Mouse (Mus musculus) gastrocnemius, postnatal 10 days (tissue): ENCODE results near the gene Stac. TPM values are rescaled to one million over a fixed set of nuclear protein-coding genes. Genes with fewer than 3 reads are reported as not detected.

Experiments used
- DNase-seq: peaks from one replicate; pipeline ENCODE4 v3.0.0; 2021; ENCODE audit warnings: mixed read lengths
- total RNA-seq, 2 experiments: library from RNA; stranded (reverse); gene quantifications; 2 replicates each; pipeline ENCODE4 v1.2.3; 2021

Gene Stac
- total RNA-seq, 2 experiments from 2014 or later, result 1.4 to 1.6 TPM

DNA sequence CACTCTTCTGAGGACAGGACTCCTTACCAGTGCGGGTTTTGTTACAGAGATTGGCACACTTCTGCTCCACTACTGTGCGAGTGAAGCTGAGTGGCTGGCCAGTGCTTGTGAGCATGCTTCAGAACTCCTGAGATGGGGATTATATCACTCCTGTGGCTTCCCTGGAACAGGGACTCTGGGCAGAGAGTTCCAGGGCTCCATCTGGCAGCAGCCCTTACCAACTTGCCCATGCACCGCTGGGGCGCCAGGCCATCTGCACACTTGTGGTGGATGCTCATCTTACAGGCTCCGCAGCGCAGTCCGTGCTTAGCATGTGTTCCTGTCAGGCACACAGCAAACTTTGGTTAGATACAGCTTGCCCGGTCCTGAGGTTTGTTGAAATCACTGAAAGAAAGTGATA is 83.5 kb downstream of the Stac start:
- peak; percentile 42 for DNase-seq

DNA sequence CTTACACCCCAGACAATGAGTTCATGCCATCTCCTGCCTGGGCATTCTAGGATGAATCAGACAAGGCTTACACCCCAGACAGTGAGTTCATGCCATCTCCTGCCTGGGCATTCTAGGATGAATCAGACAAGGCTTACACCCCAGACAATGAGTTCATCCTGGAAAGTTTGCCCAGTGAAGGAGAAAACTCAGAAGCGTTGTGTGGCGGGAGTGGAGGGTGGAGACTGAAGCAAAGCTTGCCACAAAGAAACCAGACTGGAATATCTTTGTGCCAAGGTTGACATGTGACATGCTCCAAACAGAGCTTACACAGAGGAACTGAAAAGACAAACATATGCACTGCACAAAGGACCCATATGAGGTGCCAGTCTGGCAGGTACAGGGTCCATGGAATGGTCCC is 102.6 kb downstream of the Stac start:
- no peak for DNase-seq

DNA sequence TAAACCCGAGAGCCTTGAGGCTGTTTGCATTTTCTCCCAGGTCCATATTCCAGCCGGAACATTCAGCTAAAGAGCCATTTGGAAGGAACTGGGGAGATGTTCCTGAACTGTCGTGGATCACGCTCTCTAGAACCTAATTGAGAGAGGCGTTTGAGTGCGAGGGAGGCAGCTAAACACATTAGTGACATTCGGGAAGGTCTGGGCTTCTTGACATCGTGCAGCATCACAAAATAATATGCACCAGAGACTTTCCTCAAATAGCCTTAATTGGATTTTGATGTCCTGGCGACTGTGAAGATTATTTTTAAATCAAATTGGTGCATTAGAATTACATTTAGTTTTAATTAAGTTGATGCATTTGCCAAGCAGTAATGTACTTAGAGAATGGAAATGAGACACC is 111.4 kb downstream of the Stac start:
- DNase-seq, result no peak

DNA sequence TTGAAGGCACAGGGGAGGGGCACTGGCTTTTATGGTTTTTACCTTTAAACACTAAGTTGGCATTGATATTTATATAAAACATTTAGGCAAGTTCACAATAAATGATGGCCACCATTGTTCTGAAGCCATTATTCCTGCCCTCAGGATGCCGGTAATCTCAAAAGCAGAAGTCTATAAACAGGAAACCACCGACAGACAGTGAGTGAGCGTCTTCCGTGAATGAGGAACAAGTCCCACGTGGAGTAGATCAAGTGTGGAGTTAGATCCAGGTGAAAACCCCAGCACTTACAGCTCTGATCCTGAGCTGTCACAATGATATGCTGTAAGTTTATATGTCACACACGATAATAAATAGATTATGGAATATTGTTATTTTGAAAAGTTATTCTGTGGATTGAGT is 112.7 kb downstream of the Stac start:
- DNase-seq, result no peak

DNA sequence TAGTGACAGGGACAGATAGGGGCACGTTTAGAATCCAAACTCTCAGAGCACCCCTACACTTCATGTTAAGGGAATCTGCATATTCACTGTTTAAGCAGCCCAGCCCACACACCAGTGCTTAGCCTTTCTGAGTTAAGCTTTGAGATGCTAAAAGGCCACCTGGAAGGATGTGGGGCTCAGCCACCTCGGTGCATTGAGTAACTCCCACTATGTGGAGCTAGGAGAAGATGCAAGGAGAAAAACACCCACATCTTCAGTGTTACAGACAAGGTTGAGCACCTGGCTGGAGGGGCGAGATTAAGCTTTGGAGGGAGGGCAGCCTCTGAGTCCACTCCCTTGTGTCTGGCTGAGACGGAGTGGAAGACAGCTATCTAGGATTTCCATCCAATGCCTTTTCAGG is 114.3 kb downstream of the Stac start:
- no peak for DNase-seq

DNA sequence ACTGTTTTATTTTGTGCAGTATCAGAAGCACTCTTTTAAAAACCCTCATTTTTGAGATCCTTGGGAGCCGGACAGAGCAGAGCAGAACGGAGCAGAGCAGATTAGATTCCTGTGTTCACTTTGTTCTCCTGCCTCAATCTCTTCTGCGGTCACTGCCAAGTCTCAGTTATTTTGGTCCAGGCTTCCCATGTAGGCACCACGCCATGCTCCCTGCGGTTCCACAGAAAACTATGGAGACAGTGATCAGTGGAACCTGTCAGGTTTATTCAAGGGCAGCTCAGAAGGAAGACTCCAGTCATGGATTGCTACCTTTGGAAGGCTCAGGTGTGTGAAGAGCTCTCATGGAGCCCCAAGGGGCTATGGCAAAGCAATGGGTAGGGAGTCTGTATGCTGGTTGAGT is 116.3 kb downstream of the Stac start:
- DNase-seq, result no peak

DNA sequence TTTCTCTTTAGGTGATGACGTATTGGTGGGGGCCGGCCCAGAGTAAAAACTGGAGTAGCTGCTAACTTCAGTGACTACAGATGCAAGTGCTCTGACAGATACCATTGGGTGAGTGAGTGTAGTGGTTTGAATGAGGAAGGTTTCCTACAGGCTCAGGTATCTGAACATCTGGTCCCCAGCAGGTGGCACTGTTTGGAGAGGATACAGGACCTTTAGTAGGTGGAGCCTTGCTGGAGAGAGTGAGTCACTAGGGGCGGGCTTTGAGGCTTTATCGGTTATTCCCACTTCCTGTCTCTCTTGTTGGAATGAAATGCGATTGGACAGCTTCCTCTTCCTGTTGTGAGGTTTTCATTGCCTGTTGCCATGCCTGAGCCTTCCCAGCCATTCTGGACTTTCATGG is 118.5 kb downstream of the Stac start:
- DNase-seq, result peak; percentile 11

DNA sequence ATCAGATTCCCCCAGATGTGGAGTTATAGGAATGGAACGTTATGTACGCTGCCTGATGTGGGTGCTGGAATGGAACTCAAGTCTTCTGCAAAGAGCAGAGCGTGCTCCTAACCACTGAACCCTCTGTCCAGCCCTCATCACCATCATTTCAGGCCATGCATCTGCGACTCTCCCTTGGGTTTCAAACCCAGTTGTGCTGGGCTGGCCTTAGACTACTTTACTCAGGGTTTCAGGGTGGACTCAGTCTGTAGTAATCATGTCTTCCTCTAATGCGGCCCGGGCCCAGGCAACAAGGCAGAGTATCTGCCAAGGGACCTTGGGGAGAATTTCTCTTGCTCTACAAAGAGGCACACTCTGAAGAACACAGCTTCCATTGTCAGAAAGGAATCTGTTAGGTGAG is 126.0 kb downstream of the Stac start:
- no peak for DNase-seq

DNA sequence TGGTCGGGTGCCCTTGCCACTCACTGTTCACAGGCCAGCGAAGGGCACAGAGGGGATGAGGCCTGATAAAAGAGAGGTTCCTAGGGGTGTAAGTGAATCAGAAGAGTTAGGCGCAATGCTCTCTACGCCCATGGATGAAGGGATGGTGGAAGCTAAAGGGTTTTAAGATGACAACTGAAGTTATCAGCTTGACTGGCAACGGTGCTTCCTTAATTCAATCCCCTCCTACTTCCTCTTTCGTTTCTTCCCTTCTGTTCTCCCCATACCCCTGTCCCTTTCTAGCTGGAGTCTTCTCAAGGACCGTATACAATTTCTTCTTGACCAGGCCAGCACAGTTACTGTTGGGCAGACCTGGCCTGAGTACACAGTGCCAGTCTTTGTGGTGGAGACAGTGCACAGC is 126.9 kb downstream of the Stac start:
- no peak for DNase-seq

DNA sequence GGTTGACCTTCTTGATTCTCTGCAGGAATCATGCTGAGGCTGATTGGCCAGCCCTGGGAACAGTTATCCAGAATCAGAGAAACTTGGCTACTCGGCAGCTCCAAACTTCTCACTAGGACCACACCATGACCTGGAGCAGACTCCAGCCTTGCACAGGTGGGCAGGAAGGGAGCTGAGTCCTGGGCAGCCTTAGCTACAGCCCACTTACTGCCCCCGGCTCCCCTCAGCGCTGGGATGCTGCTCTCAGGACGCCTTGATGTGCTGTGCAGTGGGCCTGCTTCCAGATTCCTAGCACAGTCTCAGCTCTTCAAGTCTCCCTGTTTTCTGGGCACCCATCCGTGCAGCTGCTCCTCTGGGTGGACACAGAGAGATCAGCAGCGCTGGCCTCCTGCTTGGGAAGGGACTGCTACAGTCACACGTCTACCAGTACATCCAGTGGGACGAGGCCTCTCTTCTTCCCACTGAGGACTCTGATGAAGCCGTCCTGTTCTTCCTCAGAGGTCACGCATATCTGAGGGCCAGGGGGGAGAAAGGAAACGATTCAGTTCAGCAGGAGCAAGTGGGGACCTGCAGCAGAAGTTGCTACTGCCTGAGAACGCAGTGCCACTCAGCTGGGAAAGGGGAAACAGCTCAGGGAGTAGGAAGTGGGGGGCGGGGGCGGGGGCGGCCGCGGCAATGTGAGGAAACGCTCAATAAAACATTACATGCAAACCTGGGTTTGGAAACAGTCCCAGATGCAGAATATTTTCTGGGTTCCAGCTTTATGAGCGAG is 127.7 kb downstream of the Stac start:
- DNase-seq, result peak; percentile 27

DNA sequence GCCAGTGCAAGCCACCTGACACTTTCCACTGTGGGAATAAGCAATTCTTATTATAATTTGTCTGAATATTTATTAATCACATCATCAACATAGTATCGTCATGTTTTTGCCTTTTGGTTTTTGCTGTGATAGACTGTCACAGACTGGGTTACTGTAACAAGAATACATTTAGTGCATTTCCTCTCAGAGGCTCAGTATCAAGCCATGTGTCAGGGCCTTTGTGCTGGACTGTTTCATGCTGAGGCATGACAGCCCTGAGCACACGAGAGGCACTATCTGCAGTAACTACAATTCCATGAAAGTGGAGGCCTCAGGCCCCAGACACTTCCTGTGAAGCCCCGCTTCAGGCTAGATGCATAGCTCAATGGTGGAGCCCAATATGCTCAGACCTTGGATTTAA is 133.4 kb downstream of the Stac start:
- no peak for DNase-seq

DNA sequence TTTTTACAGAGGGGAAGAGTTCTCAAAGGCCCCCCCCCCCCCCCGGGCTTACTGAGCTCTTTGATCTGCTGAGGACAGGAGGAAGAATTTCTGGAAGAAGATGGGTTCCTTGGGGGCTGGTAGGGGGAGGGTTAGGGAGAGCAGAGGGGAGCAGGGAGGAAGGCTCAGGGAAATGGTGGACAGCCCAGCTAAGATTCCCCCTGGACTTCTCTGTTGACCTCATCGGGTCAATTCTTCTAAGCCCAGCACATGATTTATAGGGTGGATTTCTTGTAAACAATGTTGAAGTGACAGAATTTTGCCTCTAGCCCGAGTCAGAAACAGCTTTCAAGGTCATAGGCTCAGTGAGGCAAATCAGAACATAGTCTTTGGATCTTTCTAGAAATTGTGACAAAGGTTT is 137.3 kb downstream of the Stac start:
- no peak for DNase-seq

DNA sequence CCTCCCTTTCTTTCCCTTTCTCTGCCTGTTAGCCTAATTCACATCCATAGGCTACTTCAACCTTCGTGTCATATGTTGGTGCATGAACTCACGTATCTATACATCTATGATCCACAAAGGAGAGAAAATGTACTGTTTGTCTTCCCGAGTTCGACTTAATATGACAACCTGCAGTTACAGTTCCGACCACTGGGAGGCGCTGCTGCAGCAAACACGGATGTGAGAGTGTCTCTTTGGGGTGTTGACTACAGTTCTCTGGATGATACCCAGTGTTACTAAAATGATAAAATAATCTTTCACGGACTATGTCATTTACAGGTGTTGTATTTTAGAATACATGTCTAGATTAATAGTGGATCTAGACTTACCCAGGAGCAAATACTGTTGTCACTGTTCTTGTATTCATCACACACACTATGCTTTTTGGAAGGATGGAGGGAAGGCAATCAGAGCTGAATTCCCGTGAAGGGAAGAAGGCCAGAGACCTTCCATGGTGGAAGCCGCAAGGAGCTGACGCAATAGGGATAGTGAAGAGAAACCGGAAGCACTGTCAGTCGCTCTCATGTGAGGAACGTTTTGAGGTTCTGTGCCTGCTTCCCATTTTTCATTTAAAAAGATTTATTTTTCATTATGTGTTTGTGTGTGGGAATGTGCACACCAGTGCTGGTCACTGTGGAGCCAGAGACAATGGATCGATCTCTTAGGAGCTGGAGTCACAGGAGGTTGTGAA is 138.5 kb downstream of the Stac start:
- peak; percentile 19 for DNase-seq

DNA sequence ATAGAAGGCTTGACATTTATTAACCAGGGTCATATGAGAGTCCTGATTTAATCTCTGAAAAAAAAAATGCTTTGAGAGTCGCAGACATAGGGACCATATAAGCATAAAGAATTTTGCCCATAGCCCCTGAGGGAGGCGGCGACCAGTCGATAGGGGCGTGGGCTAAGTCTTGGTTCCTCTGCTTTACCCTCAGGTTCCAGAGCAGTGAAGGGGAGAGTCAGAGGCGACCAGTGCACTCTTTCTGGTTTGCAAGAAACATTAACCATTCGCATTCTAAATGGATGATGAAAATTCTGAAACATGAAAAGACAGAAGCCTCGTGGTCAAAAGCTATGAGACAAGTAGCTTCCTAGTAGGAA is 139.2 kb downstream of the Stac start:
- DNase-seq, result no peak

DNA sequence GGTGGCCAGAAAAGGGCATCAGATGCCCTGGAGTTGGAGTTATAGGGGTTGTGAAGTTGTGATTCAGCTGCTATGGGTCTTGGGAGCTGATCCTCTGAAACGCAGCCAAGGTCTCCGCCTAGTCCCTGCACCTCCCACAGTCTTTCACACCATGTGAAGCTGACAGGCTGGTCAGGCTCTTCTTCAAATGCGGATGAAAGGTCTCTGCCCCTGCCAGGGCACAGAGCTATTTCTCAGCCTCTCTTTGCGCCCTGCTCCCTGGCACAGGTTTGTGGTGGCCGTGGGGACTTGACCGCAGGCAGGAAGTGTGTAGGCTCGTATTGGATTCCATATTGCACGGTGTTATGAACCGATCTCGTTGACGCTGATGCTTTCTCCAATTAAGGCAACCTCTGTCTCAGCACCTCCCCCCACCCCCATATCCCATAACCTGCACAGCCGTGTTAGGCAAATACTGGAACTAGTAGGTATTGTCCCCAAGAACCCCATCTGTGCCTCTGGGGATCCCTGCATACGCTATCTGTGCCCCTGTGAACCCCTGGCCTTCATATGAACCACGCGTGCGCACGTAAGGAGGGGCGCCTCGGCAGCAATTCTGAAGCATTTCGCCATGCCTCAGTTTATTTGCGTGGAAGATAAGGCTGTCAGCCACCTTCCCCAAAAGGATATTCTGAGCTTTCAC is 139.7 kb downstream of the Stac start:
- no peak for DNase-seq

DNA sequence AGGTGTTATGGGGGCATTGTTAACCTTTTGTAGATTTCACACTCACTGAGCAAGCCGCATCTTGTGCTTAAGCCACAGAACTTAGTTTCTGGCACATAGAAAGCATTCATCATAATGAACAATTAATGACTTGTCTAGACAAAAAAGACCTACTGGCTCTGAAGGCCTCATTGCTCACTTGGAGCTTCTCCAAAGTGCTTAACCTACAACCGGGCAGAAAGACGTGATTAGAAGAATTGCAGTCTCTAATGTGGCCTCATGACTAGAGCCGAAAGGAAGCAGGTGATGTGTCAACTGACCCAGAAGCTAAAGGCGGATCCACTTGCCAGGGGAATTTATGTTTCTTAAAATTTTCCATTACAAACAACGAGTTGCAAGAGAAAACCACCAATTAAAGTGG is 147.5 kb downstream of the Stac start:
- no peak for DNase-seq

DNA sequence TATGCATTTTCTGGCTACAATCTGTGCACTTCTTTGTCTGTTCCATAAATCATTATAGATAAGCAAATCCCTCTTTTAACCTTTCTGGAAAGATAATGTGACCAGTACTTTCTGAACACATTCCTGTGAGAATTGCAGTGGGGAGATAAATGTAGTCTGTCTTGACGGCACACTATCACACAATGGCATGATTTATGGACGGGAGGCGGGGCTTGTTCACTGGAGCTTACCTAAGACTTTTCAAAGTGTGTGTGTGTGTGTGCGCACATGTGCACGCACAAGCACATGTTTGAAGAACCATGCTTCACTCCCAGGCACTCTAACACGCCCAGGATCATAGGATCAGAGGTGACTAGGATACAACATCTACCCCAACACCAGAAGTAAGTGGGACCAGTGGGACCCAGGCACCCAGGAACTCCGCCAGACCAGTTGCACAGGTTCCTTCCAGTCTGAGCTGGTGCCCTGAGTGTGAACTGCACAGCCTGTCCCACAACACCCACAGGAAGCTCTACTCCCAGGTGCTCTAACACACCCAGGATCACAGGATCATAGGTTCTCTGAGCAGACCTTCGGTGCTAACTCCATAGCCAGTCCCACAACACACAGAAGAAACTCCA is 154.6 kb downstream of the Stac start:
- DNase-seq, result no peak

DNA sequence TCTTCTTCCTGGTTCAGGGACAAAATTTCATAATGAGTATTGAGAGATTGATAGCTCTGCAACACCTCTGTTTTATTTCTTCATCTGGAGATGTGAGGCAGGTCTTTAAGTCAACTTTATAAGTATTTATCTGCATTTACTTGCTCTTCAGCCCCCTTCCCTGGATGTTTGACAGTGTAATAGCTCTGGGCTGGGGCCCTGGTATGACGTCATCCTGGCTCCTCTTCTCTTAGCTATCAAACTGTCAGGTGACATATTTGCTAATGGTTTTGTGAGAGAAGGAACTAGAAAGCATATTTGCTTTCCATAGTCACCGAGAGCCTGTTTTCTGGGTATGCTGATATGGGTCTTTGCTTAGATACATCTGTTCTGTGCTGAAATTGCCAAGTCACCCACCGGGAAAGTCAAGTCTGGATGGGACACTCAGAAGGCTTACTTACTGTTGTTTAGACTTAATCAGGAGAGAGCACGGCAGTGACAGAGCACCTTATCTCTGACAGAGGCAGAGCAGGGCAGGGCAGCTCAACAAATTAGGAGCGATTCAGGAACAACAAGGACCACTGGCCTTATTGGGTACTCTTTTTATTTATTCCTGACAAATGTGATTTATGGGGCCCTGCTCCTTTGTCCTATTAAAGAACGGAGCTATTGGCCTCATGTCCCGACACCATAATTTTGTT is 155.3 kb downstream of the Stac start:
- no peak for DNase-seq

DNA sequence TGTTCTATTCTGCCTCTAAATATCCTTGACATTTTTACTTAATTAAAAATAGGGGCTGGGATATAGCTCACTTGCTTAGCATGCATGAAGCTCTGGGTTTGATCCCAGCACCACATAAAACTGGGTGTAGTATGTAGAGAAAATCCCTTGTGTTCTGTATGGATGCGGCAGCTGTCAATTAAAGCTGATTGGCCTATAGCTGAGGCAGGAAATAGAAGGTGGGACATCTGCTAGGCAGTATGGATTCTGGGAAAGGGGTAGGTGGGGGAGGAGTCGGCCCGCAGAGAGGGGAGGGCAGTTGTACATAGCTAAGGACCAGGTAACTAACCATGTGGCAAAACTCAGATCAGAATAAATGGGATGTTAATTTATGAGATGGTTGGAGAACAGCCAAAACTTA is 166.3 kb downstream of the Stac start:
- no peak for DNase-seq

DNA sequence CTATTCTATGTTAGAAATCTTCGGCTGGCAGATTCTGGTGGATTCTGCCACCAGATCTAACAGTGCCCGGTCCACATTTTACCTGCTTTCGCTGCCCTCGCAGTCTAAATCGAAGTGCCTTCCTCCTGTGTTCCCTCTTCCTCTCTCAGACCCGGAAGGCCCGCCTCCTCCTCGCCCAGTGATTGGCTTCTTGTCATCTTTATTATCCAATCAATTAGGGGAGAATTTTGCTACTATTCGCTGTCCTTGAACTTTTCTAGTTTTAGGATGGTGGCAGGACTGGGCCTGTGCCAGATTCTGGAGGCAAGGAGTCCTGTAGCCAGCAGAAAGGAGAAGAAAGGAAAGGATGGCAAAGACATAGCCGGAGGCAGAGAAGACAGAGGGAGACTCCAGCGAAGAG is 167.0 kb downstream of the Stac start:
- DNase-seq, result no peak

DNA sequence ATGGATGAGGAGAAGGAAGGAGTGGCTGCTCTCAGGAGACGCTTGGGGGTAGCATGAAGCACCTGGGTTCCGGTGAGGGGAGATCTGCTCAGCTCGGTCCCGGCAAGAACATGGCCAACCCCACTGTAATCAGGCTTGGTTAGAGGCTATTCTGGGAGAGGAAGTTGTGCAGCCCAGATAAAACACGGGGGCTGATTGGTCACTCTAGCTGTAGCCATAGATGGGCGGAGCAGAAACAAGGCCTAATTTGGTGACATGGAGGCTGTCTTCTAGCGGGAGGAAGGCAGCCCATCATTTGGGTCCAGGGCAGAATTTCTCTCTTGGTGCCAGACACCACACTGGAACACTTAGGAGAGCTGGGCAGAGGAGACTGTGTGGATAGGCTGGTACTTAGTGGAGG is 167.9 kb downstream of the Stac start:
- no peak for DNase-seq

DNA sequence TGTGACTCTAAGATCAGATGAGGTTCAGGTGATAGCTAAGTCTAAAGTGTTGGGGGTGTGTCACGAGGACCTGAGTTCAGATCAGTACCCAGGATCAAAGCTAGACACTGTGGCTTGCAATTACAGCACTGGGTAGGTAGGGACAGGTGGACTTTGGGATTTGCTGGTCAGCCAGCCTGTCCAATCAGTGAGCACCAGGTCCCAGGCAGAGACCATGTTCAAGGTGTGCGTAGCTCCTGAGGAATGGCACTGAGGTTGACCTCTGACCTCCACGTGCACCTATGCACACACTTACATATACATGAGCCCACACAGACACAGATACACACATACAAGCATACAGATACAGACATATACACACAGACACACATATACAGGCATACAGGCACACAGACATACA is 174.6 kb downstream of the Stac start:
- DNase-seq, result no peak
